Mouse (Mus musculus) urinary bladder, postnatal 25 days (tissue): ENCODE results near the gene Fap.

ENCODE experiments used
- DNase-seq: peaks from one replicate; pipeline ENCODE4 v3.0.0; 2022; ENCODE audit warnings: low spot score

Gene Fap

DNA sequence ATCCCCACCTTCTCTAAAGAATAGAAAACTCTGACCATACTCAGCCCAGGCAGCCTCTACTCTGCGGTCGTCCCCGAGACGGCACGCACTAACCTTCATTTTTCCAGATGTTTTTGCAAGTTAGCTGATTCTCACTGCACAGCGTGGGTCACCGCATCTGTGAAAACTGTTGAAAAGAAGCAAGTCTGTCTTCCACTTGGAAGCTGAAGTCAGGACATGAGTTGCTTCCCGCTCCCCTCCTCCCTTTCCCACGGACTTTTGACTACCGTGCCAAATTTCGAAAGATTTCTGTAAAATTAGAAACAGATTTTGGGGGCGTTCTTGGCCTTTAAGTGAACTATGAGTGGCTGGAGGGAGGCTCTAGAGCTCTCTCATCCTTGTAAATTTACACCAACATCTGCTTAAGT, at the start of gene Fap:
Gene Fap, minus strand, starts transcription at position 323 of the 407 bp plus-strand sequence.
- DNase-seq, result no peak

DNA sequence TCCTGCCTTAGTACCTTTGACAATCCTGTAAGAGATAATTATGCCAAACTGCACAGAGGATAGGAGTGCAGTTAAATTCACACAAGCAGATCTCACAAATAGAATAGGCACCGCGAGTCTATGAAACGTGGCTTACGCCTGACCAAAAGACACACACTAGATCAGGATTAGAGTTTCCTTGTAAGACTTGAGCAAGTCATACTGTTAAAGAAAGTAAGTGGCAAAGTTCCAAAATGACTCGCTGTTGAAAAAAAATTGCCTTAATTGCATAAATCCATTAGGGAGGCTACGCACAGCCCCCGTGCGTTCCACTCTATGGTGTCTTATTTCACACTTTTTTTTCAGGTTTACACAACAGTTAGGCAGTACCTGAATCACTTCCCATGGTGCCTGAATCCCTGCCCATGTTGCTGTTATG, 49.2 kb upstream of the Fap start:
- no peak for DNase-seq

DNA sequence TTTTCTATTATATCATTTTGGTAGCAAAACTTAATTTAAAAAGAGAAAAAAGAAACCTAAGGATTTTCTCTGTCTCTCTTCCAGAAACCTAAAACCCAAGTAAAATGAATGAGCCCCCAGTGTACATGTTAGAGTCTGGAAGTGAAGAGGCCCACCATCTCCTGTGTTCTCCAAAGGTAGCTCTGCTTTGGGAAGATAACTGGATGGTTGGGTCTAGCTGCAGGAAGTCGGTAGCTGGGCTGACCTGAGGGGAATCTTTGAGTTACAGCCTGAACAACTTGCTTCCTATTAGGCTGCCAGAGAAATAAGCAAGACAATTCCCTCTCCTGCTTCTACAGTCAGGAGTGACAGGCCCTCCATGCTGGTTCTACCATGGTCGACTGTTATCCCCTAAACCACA, 45.8 kb upstream of the Fap start:
- no peak for DNase-seq

DNA sequence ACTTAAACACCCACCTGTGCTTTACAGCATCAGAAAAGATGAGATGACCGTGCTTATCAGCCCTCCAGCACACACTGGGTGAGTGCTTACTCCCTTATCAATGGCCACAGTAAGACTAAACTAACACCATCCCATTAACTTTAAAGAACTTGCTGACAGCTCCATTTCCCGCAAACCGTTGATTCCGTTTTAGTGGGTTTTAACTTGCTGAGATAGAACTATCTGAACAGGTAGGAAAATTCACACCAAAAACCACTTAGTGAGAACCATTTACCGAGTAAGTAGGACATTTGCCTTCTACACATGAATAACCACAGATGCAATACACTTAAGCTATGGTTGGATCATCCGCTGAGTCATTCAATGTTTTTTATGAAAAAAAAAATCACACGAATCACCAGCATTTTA, 45.1 kb upstream of the Fap start:
- DNase-seq, result no peak

DNA sequence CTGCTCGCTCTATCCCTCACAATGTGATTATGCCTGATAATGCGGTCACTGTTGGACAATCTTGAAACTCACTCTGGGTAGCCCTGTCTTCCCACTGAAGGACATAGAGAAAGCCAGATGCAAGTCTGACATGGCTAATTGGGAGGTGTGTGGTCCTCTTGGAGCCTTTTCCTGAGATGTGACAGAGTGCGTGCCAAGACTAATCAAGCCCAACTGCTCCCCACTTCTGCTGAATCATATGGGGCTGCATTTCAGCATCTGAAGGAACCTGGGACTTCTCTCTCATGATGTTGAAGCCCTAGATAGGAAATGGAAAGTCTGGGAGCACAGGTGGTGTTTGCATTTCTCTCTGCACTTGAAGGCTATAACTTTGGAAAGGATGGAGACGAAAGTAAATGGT, 39.3 kb upstream of the Fap start:
- DNase-seq, result no peak

DNA sequence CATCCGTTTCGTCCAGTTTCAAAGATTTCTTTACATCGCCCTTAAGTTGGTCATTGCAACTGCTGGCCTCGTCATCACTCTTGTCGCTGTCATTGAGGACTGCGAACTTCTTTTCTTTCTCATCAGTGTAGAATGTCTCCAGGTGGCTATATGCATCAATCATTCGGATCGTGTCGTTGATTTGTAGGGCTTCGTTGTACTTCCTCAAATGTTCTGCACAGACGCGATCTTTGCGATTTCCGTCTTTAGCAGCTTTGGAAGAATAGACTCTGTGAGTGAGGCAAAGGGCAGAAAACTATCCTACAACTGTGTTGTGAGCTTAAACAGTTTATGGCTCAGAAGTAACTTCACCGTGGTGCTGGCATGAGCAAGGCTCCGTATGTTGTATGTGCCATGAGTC, 32.3 kb upstream of the Fap start:
- DNase-seq, result no peak

DNA sequence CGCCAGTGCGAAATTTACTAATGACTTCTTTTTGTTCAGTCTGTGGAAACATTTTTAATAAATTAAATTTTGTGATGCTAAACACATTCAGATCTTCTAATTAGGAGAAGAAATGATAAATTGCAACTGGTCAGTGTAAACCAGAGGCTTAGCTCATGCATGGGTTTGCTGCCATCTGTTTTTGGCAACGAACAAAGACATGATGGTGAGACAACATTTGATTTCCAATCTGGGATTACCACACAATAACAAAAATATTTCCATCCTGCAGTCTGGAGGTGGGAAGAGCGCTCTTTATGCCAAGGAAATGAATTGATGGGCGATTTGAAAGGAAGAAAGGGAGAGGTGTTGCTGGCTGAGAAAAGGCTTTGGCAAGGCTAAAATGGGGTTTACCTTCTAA, 29.7 kb upstream of the Fap start:
- DNase-seq, result no peak

DNA sequence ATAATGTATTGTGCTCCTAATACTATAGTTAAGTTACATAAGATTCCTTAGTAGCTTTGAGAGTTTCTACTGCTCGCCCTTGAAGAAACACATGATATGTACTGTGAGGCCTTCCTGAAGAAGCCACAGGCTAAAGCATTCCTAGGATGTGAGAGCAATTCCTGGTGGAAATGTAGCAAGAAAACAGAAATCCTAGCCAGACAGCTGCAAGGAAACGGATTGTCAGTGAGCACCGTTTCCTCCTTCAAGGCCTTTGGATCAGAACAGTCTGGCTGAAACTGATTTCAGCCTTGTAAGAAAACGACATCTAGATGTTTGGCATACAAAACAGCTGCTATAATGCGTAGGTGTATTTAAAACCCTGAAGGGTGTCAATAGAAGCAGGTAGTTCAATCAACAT, 22.7 kb upstream of the Fap start:
- no peak for DNase-seq

DNA sequence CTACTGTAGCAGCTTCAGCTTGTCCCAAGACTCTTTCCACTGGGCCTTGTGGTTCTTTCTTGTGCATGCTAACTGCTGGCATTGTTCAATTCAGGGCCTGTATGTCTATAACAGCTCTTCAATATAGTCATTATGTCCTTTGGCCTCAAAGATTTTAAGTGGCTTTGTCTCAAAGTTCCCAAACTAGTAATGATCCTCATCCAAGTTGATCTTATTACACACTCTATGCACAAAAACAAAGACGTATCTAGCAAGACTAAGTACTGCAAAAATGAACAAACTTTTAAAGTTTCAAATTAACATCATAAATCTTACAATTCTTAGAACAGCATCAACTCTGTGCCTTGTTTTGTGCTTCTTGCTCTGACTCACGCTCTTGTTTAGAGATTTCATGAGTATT, 20.6 kb upstream of the Fap start:
- DNase-seq, result no peak

DNA sequence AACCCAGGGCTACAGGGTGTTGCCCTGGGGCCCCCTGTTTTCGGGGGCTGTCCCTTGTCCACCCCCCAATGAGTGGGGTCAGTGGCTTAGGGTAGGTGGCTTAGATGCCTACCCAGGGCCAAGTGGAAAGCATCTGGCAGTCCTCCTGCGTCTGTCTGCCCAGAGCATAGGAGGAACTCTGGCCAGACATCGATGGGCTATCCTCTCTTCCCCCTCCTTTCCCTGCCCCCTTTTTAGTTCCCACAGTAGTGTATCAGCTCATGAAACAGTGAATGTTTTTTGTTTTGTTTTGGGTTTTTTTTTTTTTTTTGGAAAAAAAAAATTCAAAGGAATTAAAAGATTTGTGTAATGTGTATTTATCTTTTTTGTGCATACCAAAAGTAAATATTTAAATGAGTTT, 17.7 kb upstream of the Fap start:
- DNase-seq, result no peak

DNA sequence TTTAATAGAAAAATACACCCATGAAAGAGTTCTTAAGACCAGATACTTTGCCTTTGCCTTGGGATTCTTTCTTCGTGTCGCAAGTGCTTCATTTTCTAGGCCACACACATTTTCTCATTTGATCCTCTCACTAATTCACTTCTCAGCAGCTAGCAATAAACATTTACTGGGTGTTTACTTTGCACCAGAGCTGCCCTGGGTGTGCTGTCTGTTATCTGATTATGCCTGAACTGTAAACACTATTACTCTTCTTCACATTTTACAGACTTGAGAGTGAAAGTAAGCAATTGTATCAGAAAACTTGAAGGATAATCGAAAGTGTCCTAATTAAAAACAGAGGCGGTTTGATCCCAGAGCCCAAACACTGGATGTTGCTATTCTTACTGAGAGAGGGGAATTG, 15.5 kb upstream of the Fap start:
- no peak for DNase-seq

DNA sequence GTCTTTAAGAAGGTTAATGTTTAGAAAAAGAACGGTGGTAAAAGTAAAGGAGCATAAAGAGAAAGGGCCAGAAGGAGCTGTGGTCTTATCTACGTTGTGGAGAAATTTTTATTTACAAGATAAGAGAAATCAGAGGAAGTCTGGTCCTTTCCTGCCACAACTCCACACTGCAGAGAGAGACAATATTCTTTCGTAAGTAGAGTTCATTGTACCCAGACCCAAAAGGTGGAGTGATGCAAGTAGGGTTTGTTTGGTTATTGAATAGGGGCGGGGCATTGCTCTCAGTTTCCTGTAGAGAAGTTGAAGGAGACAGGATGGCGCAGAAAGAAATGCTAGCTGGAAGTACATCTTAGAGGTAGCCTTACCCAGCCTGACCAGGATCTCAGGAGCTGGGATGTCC, 11.9 kb upstream of the Fap start:
- no peak for DNase-seq

DNA sequence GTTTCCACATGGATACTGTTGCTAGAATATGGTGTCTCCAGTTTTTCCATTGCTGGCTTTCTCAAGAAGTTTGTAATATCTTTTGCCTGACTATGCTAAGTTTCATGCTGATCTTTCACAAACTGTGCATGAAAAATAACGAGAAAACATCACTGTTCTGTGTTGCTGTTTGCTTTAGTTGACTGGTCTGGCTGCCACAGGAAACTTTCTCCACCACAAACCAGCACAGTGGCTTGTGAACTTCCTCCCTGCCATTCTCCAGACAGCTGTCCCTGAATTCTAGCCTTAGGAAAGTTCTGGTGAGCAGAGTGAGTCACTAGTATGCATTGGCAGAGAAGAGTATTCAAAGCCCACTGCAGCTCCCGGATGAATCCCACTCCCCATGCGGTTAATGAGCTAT, 1.1 kb upstream of the Fap start:
- no peak for DNase-seq

DNA sequence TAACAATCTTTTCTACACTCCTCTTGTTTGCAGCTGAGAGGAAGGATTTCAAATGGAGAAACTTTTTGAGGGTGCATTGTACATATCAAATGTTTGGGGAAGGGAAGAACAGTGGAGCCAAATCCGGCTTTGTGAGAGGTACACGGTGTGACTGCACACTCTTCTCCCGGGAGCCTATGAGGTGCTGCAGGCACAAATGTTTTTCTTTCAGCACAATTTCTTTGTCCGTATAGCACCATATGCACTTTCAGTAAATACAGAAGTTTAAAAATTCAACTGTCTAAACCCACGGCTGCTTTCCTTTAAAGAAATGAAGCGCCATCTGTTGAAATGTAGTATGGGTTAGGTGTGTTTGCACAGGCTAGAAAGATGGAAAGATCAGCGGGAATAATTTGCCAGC, 375 bp upstream of the Fap start:
- no peak for DNase-seq

DNA sequence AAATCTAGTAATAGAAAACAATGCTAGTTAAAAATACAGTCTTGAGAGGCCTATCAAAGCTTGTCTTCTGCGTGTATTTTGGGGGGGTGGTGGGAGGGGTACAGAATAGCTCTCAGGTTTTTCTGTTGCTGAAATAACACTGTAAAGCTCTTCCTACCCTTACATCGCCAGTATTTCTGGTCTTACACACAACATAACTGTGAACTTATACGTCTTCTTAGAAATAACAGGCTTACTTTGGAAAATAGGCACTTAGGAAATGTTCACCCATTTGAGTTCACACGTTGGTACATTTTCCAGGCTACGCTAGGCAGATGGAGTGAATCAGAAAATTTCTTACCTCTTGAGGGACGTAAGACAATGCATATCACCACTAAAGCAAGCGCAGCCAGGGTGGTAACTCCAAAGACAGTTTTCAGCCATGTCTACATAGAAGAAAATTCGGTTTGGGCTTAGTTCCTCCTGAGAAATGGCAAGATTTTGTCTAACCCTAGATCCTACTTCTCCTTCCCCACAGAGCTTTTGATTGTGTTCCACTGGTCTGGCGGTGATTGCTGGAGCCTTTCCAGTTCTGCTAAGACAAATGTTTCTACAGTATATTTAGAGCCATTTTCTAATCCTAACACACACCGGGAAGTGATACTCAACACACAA, 649 bp downstream of the Fap start:
- DNase-seq, result no peak

DNA sequence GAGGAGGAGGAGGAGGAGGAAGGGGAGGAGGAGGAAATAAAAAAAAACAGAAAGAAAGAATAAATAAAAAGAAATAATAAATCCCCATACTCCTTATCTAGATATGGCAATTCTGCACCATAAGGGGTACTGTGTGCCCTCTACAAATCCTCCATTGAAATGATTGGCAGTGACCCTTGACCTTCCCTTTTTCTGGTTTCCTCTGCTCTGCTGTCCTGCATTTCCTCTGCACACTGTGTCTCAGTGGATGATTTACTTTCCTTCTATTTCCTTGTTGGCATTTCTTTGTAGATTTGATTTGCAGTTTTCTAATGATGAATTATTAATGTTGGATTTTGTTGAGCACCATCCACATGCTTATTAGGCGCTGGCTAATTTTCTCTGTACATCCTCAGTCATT, 9.2 kb downstream of the Fap start:
- DNase-seq, result no peak

DNA sequence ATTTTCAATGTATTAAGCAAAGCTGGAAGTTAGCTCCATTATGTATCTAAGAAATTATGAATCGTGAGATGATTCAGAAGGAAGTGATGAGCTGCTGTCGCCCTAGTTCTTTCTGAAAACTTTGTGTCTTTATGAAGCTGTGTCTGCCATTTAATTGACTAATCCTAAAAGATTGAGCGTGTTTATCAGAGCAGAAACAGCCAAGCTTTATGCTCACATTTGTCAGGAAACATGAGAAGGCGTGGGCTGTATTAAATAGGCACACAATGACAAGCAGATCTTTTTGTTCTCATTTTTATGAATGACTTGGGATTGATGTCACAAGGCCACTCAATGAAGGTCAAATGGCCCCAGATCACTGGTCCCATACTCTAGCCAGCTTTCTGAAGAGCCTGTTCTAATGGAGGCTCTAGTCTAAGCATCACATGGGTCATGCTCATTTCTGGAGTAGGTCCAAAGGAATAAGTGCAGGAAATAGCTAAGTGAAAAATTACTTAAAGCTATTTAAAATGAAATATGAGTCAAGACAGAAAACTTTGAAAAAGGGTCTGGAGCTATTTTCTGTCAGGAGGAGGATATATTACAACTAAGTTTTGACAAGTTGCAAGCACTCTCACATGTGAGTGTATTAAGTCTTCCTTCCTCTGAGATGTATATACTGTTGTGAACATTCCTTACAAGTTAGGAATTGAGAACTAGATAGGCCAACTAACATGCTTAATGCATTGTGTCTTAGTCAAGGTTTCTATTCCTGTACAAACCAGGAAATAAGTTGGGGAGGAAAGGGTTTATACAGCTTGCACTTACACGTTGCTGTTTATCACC, 11.0 kb downstream of the Fap start:
- DNase-seq, result no peak

DNA sequence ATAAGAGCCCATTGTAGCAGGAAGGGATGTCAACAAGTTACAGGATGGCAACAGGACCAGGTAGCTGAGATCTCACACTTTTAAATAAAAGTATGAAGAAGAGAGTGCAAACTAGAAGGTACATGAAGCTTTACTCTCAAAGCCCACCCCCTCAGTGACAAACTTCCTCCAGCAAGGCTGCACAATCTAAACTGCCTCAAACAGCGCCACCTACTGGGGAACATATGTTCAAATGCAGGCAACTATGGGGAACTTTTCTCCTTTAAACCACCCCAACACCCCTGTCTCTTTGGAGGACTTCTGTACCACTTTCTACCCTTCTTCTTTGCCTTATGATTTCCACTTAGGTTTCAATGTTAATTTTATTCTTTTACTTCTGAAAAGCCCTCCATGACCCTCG, 16.5 kb downstream of the Fap start:
- DNase-seq, result no peak

DNA sequence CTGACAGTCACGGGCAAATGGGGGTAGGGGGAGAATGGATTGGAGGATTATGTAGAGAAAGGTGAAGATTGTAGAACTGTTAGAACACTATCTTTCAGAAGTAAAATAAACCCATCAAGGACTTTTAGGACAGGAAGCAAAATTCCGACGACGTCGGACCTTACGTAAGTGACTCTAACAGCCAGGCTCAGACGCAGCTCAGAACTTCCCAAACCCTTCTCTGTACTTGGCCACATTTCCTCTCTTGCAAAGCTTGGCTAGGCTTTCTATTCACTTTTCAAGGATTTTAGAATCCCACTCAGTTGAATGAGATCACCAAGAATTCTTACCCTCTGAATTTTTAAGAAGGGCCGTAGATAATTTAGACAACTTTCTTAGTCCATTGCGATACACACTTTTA, 17.5 kb downstream of the Fap start:
- no peak for DNase-seq

DNA sequence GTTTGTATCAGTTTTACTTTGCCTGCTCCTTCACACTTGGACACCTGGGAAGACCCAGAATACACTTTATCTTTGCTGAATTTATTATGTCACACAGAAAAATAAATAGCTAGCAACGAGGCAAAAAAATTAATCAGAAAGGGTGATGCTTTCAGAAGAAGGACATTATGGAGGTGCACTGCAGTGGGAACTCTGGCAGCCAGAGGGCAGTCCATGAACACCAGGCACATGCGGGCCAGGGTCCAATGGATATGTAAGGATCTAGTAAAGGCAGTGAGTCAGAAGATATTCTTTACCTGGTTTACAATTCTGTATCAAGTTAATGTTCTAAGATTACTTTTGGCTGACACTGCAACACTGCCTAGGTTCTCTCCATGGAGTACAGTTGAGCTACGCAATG, 24.2 kb downstream of the Fap start:
- DNase-seq, result no peak

DNA sequence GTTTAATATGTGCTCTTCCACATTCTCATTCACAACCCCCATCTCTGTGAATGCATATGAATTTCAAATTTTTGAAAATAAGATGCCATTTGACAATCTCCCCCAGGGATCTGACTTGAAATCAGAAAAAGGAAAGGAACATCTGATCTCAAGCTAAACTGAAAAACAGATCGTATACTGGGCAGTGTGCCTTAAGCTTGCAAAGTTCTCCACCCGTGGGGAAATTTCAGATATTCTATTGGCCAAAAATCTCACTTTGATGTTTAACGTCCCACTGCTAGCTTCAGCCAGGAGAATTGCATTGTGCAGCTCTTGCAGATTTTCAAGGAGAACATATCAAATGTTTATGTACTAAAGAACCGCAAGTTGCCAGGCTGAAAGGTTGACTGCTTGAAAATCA, 24.7 kb downstream of the Fap start:
- DNase-seq, result no peak

DNA sequence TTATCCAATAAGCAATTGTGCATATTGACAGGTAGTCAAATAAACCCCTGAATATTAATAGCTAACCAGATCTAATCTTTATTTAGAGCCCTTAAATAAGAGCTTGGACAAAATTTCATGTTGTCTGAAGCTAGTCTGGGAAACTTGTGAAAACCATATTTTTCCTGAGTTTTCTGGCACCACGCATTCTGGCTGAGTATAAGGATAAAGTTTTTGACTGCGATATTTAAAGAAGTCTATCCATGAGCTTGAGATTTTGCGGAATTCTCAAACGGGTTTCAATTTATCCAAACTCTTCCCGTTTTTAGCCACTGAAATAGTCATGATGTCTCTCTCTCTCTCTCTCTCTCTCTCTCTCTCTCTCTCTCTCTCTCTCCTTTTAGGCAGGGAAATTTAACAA, 25.8 kb downstream of the Fap start:
- DNase-seq, result no peak

DNA sequence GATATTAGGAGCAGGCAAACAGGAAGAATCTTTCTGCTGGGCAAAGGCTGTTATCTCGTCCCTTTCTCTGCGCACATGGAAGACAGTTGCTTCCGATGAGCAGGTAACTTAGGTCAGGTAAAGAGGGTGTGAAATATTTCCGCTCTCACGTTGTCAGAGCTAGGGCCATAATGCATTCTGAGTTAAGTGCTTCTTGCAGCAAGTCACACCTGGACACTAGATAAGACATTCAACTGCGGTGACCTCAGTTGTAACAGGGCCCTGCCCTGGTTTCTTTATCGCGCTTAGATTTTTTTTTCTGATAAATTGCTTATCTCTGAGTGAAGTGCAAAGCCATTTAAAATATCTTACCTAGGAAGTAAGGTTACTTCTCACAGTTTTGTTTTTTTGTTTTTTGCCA, 38.4 kb downstream of the Fap start:
- DNase-seq, result no peak

DNA sequence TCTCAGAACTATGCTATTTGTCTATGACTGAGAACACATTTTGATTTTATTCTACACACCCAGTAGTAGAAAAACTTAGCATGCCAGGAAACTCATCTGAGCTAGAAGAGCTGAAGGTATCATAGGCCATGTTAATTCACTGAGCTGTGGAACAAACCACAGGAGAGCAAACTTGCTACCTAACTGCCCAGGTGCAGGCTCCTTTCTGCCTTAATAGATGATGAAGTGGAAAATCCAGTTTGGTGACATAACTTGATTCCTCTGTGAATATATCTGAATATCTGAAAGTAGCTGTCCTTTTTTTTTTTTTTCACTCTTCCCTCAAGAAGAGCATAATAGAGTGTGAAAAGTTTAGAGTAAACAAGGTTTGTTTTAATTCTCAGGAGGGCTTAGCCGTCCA, 42.8 kb downstream of the Fap start:
- DNase-seq, result no peak
